In the genomic region with DNA sequence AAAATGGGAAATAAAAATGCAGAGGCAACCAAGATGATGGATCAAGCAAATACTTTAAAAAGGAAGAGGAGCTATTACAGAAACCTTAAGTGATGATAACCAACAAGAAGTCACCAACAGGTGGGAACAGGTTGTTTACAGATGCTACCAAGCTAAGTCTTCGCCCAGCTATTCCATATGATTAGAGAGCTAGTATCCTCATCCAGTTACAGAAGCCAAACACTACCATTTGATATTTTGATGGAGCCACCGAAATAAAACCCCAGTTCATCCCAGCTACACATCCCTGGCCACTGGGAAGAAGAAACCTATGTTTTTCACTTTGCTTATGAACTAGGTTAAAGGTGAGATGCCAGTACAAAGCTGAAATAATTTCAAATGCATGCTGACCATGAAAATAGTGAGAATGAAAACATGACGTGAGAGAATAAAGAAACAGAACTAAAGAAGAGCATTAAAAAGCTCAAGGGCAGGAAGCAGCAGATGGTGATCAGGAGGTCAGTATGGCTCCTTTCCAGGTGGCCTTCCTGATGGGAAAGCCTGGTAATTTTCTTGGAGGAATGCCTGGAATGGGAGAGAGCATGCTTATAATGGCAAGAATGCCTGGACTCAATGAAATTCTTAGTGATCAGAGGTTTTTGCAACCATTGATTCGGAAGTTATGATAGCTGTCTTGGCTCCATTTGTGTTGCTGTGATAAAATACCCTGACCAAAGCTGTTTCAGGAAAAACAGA, we compare ENCODE assay signal across 11 mouse cellular contexts. TPM values are rescaled to one million over a fixed set of nuclear protein-coding genes. Genes with fewer than 3 reads are reported as not detected.
A peak's percentile ranks its signal among the peaks of the same experiment; 100 is the strongest.
DNase-seq lines count a peak whose midpoint lies in the region; ATAC-seq and TF ChIP-seq lines count a peak whose summit lies in the region.
"Had no signal": no experiment of that assay in that cellular context is flagged by ENCODE, and none has a peak within 500 bp of the region (broad histone marks: within the 10 kb centered on the region; RNA-seq: fewer than 3 reads in every experiment).

No protein-coding gene starts in this region.

- H3K27ac ChIP-seq in midbrain, postnatal 0 days (ENCODE audit: low read depth, low read length) = no peak overlapping the region
- H3K27ac ChIP-seq in midbrain, embryonic 14.5 days (replicated peaks; ENCODE audit: low read depth, low read length) = no peak overlapping the region
- no peak overlapping the region for H3K27ac ChIP-seq in liver, postnatal 0 days (ENCODE audit: low read depth)
- H3K27ac ChIP-seq: forebrain, embryonic 15.5 days; midbrain, embryonic 15.5 days had no signal

- H3K4me3 ChIP-seq in midbrain, postnatal 0 days (ENCODE audit: low read depth, low read length) = no peak overlapping the region
- H3K4me3 ChIP-seq in midbrain, embryonic 14.5 days (replicated peaks; ENCODE audit: low read depth, low read length) = no peak overlapping the region
- H3K4me3 ChIP-seq in liver, postnatal 0 days (ENCODE audit: low read depth, low read length) = no peak overlapping the region
- H3K4me3 ChIP-seq: forebrain, embryonic 15.5 days; midbrain, embryonic 15.5 days had no signal

- no peaks in the 10 kb centered on the region for H3K36me3 ChIP-seq in midbrain, postnatal 0 days (ENCODE audit: insufficient read depth, low read length)
- no peaks in the 10 kb centered on the region for H3K36me3 ChIP-seq in midbrain, embryonic 14.5 days (ENCODE audit: control insufficient read depth, insufficient read depth, low read length)
- no peaks in the 10 kb centered on the region for H3K36me3 ChIP-seq in liver, postnatal 0 days (replicated peaks; ENCODE audit: insufficient read depth, low read length)
- H3K36me3 ChIP-seq: forebrain, embryonic 15.5 days; midbrain, embryonic 15.5 days had no signal

- no peaks in the 10 kb centered on the region for H3K9me3 ChIP-seq in midbrain, postnatal 0 days (ENCODE audit: low read length)
- H3K9me3 ChIP-seq in midbrain, embryonic 14.5 days (ENCODE audit: control insufficient read depth, low read length) = no peaks in the 10 kb centered on the region
- H3K9me3 ChIP-seq in liver, postnatal 0 days (ENCODE audit: low read length) = no peaks in the 10 kb centered on the region
- H3K9me3 ChIP-seq: forebrain, embryonic 15.5 days; midbrain, embryonic 15.5 days had no signal

- no peak for TF ChIP-seq CTCF in midbrain, postnatal 0 days (IDR thresholded peaks at IDR 0.05)
- no peak for TF ChIP-seq CTCF in liver, postnatal 0 days (IDR thresholded peaks at IDR 0.05; ENCODE audit: low read depth)

- no peak overlapping the region for H3K4me2 ChIP-seq in midbrain, postnatal 0 days (ENCODE audit: low read depth, low read length, poor library complexity, severe bottlenecking)
- no peak overlapping the region for H3K4me2 ChIP-seq in midbrain, embryonic 14.5 days (ENCODE audit: low read length)
- H3K4me2 ChIP-seq in liver, postnatal 0 days (ENCODE audit: low read depth, low read length) = no peak overlapping the region
- H3K4me2 ChIP-seq: forebrain, embryonic 15.5 days; liver, embryonic 11.5 days; midbrain, embryonic 15.5 days had no signal

- intact Hi-C loops in heart, postnatal 10 days (cut with DNase I) = no loop called here

- H3K27me3 ChIP-seq in midbrain, postnatal 0 days (ENCODE audit: insufficient read depth, low read length) = no peaks in the 10 kb centered on the region
- no peaks in the 10 kb centered on the region for H3K27me3 ChIP-seq in midbrain, embryonic 14.5 days (ENCODE audit: control insufficient read depth, insufficient read depth, low read length)
- H3K27me3 ChIP-seq in liver, postnatal 0 days (ENCODE audit: insufficient read depth, low read length) = no peaks in the 10 kb centered on the region
- H3K27me3 ChIP-seq: forebrain, embryonic 15.5 days; midbrain, embryonic 15.5 days had no signal

- H3K9ac ChIP-seq in midbrain, postnatal 0 days (replicated peaks; ENCODE audit: low read length, poor library complexity, severe bottlenecking) = no peak overlapping the region
- H3K9ac ChIP-seq in midbrain, embryonic 14.5 days (replicated peaks; ENCODE audit: low read length) = no peak overlapping the region
- no peak overlapping the region for H3K9ac ChIP-seq in liver, postnatal 0 days (replicated peaks)
- H3K9ac ChIP-seq: forebrain, embryonic 15.5 days; midbrain, embryonic 15.5 days had no signal

- 85% methylated on average over 4 of the region's 4 CpGs for WGBS in midbrain, postnatal 0 days
- WGBS in midbrain, embryonic 14.5 days = 87% methylated on average over 4 of the region's 4 CpGs
- WGBS in liver, postnatal 0 days (ENCODE audit: insufficient replicate concordance) = 78% methylated on average over 4 of the region's 4 CpGs

- no peak for TF ChIP-seq EP300 in liver, postnatal 0 days (IDR thresholded peaks at IDR 0.05; ENCODE audit: low read depth)

- ATAC-seq in midbrain, postnatal 0 days (ENCODE audit: low FRiP score) = no peak
- ATAC-seq in midbrain, embryonic 14.5 days (ENCODE audit: low FRiP score, low TSS enrichment) = no peak
- ATAC-seq in liver, postnatal 0 days = no peak
- ATAC-seq: forebrain, embryonic 15.5 days; midbrain, embryonic 15.5 days had no signal

- peak; percentile 43 for DNase-seq in adrenal gland, postnatal 14 days
- DNase-seq in adrenal gland, postnatal 4 days (ENCODE audit: low spot score in 2 of 2) = no peak
- peak; percentile 65 for DNase-seq in midbrain, postnatal 0 days (ENCODE audit: low spot score)
- DNase-seq in midbrain, embryonic 14.5 days = no peak
- peak; percentile 37 to 48 for DNase-seq in heart, postnatal 10 days
- no peak for DNase-seq in urinary bladder, postnatal 4 days (ENCODE audit: low spot score in 2 of 2)
- no peak for DNase-seq in layer of hippocampus, adult 11-12 months (ENCODE audit: low spot score)
- DNase-seq in liver, postnatal 0 days = no peak

- H3K4me1 ChIP-seq in midbrain, postnatal 0 days (ENCODE audit: insufficient read depth, low read length) = no peaks in the 10 kb centered on the region
- H3K4me1 ChIP-seq in midbrain, embryonic 14.5 days (ENCODE audit: control insufficient read depth, insufficient read depth, low read length) = no peaks in the 10 kb centered on the region
- H3K4me1 ChIP-seq in liver, postnatal 0 days (ENCODE audit: insufficient read depth) = no peaks in the 10 kb centered on the region
- H3K4me1 ChIP-seq: midbrain, embryonic 15.5 days had no signal

RNA-seq across cellular contexts. Expression of gene Sbf2, which starts 48.7 kb away (rescaled TPM):
- total RNA-seq in adrenal gland, postnatal 14 days (2021) = 51.9 and 52.1 TPM in 2 replicates
- total RNA-seq in adrenal gland, postnatal 4 days (2021) = 10 to 100 TPM; 73.6 to 76.2 TPM
- 80.1 and 114 TPM in 2 replicates for total RNA-seq in midbrain, postnatal 0 days (2014; rRNA removed)
- polyA plus RNA-seq in midbrain, postnatal 0 days (2015; fragmentation: Nextera tagmentation; extraction: Ambion mirVana) = 31.5 and 41.0 TPM in 2 replicates
- polyA plus RNA-seq in midbrain, embryonic 14.5 days (2014; fragmentation: Nextera tagmentation; extraction: Ambion mirVana) = 73.5 and 77.4 TPM in 2 replicates
- total RNA-seq in heart, postnatal 10 days (2021) = 10 to 100 TPM; 58.8 to 64.6 TPM
- 5.6 and 5.9 TPM in 2 replicates for polyA plus RNA-seq in liver, postnatal 0 days (2015; fragmentation: Nextera tagmentation; extraction: Ambion mirVana)

Comparison
In these comparisons a context has a peak if more than half of its experiments do, and no peak if none do; other contexts are left out.
1. DNase-seq: peak in adrenal gland, postnatal 14 days (single experiment), midbrain, postnatal 0 days (single experiment) and heart, postnatal 10 days (2 of 2); none in adrenal gland, postnatal 4 days (0 of 2), midbrain, embryonic 14.5 days (single experiment), urinary bladder, postnatal 4 days (0 of 2), layer of hippocampus, adult 11-12 months (single experiment) and liver, postnatal 0 days (single experiment).